Mouse (Mus musculus): ENCODE measurements around the gene Gpatch1.

Gene Gpatch1

DNA sequence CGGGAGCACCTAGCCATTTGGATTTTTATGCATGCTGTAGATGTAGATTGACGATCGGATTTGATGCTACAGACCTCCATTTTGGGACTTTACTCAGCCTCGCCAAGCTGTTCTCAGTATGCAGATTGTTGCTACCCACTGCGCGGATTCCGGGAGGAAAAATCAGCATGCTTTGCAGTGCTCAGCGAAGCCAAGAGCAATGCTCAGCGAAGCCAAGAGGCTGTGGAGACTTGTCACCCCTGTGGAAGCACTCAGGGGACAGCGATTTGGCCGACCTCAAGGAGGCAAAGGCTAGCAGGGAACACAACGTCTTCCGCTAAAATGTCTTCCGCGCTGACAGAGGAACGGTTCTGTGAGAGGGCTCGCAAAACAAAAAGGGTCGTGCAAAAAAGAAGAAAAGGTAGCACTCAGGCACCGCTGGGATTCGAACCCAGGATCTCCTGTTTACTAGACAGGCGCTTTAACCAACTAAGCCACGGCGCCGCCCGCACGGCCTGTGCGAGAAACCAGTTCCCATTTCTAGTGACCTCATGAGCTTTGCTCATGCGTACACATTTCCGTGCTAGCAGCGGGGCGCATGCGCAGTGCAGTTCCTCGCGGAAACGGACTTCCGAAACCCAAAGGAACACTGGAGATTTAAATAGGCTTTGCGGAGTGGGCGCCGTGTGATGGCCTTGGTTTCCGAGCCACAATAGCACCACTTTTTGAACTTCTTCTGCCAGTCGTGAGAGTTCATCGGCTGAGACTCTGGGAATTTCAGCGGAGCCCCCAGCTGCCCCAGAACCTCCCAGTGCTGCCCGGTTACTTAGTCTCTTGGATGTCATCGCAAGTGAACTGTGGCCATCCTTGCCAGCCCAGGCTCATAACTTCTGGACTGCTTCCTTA lies 83.6 kb downstream of the Gpatch1 start:
- DNase-seq = peak; percentile 98

DNA sequence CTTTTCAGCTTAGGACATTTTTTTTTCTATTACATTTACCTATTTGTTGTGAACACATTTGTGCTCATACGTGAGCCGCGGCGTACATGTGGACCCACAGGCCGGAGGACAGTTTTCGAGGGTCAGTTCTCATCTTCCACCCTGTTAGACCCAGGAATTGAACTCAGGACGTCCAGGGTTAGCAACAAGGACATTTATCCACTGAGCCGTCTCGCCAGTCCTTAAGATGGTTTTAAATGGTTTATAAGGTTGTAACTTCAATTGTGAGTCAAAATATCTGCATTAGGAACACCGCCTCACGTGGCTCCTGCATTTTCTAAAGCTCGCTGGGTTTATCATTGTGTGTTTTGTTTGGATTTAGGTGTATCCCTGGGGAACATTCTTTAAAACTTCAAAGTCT lies 84.4 kb downstream of the Gpatch1 start:
- peak; percentile 35 for DNase-seq

DNA sequence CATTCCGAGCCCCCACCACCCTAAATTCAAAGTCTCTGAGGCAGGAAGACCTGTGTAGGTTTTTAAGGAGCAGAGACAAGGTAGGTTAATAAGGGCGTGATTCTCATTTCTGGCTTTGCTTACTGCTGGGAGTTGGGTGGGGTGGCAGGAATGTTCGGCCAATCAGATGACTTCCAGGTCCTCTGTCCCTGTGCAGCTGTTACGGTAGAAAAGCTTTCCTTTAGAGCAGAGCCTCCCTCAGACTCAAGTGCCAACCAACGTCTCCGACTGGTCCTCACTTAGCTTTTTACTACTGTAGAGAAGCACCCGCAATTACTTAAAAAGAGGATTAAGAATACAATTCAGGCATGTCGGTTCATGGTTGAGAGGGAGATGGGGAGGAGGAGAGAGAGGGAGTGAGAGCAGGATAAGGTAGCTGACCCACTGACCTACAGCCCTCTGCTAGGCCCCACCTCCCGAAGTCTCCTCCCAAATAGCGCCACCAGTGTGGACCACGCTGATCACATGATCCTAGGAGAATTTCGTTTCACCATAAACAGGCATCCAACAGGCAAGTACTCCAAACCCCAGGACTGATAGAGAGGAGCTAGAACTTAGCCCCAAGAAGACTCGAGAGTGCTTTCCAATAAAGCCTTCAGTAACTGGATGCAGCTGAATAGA lies 85.3 kb downstream of the Gpatch1 start:
- peak; percentile 41 for DNase-seq

DNA sequence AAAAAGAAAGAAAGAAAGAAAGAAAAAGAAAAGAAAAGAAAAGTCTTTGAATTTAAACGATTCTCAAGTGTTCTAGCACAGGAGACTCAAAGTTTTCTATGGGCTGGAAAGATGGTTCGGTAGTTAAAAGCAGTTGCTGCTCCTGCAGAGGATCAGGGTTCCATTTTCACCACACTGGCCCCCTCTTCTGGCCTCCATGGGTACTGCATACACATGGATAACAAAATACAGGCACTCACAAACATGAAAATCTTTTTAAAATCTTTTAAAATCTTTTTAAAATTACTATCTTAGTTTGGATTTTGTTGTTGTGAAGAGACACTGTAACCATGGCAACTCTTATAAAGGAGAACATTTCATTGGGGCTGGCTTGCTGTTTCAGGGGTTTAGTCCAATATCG lies 87.9 kb downstream of the Gpatch1 start:
- no peak for DNase-seq
